Mouse (Mus musculus): ENCODE measurements at regions not wholly inside any gene's neighbourhood (a gene's known extent, or its start where the extent isn't known, plus 50 kb on each side); places are given as distances from the start of the nearest gene placed in this dataset.
A peak's percentile ranks its signal among the peaks of the same experiment; 100 is the strongest.
"Not testable (repeated sequence)": the region's sequence is repeated elsewhere in the genome, so short reads cannot be mapped to it uniquely, and the experiment has no call there.

DNA sequence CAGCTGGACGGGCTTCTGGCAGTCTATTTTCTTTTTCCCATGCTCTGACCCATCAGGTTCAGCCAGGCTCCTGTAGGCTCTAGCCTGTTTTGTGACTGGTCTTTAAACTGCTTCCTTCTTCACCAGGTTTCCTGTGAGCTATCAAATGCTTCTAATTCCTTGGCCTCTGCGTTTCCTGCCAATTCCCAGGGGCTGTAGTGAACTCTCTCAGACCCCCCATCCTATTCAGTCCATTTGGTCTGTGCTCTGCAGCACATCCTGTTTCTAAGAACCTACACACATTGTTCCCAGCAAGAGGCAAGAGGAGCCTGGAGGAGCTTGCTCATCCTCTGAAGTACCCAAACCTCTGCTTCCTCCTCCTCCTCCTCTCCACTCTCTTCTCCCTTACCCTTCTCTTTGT is 209.3 kb downstream of the Ankrd50 start:
- Histone ChIP-seq H3K36me3 (ENCODE audit: control insufficient read depth, insufficient read depth, low read length) (no peaks in the 10 kb centered on the region), H3K4me1 (replicated peaks; ENCODE audit: control insufficient read depth, insufficient read depth, low read length) (no peaks in the 10 kb centered on the region), H3K27me3 (replicated peaks; ENCODE audit: control insufficient read depth, insufficient read depth, low read length) (no peaks in the 10 kb centered on the region), H3K9ac (ENCODE audit: low read depth, low read length) (no peak overlapping the region), H3K4me3 (ENCODE audit: low read depth, low read length) (no peak overlapping the region), H3K4me2 (no peak overlapping the region), H3K27ac (ENCODE audit: low read depth, low read length) (peak overlapping the region; percentile 32; the same call in 1 of the 2 replicates), H3K9me3 (ENCODE audit: control insufficient read depth, low read length) (no peaks in the 10 kb centered on the region)
- DNase-seq (ENCODE audit: low spot score) (no peak), ATAC-seq (replicated peaks; ENCODE audit: low FRiP score) (no peak)
- 43% methylated on average over 2 of the region's 2 CpGs for WGBS

DNA sequence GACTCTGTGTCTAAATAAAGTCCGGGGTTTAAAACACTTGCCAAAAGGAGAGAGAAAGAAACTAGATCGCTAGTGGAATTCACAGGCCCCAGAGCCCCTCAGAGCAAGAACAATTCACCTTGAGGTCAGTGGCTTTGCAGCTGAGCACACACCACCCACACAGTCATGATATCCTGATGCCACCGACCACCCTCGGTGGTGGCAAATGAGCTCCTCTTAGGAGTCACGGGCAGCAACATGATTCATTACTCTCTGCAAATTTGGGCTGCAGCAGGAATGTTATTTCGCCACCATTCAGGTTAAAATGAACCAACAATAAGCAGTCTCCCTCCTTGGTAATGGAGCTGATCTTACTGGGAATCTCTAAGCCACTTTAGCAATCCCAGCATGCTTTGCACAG is 213.9 kb downstream of the Ankrd50 start:
- no peak overlapping the region for H3K4me3 ChIP-seq (ENCODE audit: low read depth, low read length)
- no peaks in the 10 kb centered on the region for H3K4me1 ChIP-seq (replicated peaks; ENCODE audit: control insufficient read depth, insufficient read depth, low read length)
- H3K9me3 ChIP-seq (ENCODE audit: control insufficient read depth, low read length): 0 out of 2 replicates have a peak, but pooled peaks cover 3% of the 10 kb centered on the region
- no peaks in the 10 kb centered on the region for H3K27me3 ChIP-seq (replicated peaks; ENCODE audit: control insufficient read depth, insufficient read depth, low read length)
- 56% methylated on average over 6 of the region's 6 CpGs for WGBS
- no peak for DNase-seq (ENCODE audit: low spot score)
- no peak overlapping the region for H3K27ac ChIP-seq (ENCODE audit: low read depth, low read length)
- H3K9ac ChIP-seq (ENCODE audit: low read depth, low read length): no peak overlapping the region
- H3K4me2 ChIP-seq: no peak overlapping the region
- no peaks in the 10 kb centered on the region for H3K36me3 ChIP-seq (ENCODE audit: control insufficient read depth, insufficient read depth, low read length)
- no peak for ATAC-seq (replicated peaks; ENCODE audit: low FRiP score)

DNA sequence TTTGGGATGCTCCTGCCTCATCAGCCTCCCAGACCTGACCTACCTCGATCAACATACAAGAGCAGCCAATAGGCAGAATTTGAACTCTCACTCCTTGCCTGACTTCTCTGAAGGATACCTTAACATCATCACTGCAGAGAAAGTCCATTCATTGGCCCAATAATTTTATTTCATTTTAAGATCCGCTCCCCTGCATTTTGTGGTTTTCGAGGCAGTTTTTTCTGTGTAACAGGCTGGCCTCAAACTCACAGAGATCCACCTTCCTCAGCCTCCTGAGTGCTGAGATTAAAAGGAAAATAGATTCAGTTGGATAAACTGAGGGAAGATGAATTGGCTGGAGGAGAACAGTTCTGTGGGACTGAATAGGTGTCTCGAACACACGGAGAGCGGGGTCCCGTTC is 216.4 kb downstream of the Ankrd50 start:
- Histone ChIP-seq H3K9me3 (ENCODE audit: control insufficient read depth, low read length) (0 out of 2 replicates have a peak, but pooled peaks cover 3% of the 10 kb centered on the region), H3K4me2 (no peak overlapping the region), H3K36me3 (ENCODE audit: control insufficient read depth, insufficient read depth, low read length) (no peaks in the 10 kb centered on the region), H3K9ac (ENCODE audit: low read depth, low read length) (no peak overlapping the region), H3K4me1 (replicated peaks; ENCODE audit: control insufficient read depth, insufficient read depth, low read length) (no peaks in the 10 kb centered on the region), H3K27me3 (replicated peaks; ENCODE audit: control insufficient read depth, insufficient read depth, low read length) (no peaks in the 10 kb centered on the region), H3K27ac (ENCODE audit: low read depth, low read length) (no peak overlapping the region), H3K4me3 (ENCODE audit: low read depth, low read length) (no peak overlapping the region)
- DNase-seq (ENCODE audit: low spot score) (no peak), ATAC-seq (replicated peaks; ENCODE audit: low FRiP score) (no peak)
- WGBS: 89% methylated on average over 7 of the region's 7 CpGs

DNA sequence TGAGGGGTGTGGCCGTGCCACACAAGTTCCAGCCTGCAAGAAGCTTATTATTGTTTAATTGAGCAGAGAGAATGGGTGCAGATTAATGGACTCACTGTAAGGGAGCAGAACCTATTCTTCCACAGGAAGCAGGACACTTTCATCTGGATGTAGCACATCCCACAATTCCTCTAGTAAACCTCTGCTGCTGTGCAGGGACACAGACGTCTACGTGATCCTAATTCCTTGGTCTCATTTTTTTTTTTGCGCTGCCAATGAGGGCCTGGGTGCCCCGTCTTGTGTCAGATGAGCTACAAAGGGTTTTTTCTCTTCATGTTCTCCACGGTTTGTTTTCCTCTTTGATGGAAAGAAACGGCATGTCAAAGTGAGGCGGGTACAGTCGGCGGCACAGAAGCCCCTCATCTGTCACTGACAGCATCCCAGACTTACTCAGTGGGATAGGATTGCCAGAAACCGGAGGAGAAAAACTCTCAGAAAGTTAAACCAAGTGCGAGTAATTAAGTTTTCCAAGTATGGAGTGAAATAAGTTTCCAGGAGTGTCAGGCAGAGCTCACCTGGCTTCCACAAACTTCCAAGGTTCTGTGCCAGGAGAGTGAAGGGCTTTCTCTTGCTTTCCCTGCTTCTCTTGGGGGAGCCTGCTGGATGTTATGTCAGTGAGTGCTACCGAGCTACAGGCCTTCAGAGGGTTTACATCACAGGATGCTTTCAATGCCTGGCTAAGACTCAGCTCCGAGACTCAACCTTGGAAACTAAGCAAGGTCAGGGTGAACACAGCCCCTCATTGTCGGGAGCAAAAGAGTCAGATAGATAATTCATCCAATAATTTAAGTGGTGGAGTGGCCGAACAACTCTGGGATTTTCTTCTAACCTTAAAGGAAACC is 221.1 kb downstream of the Ankrd50 start:
- no peak overlapping the region for H3K27ac ChIP-seq (ENCODE audit: low read depth, low read length)
- WGBS: 68% methylated on average over 16 of the region's 16 CpGs
- H3K4me1 ChIP-seq (replicated peaks; ENCODE audit: control insufficient read depth, insufficient read depth, low read length): no peaks in the 10 kb centered on the region
- no peaks in the 10 kb centered on the region for H3K27me3 ChIP-seq (replicated peaks; ENCODE audit: control insufficient read depth, insufficient read depth, low read length)
- ATAC-seq (replicated peaks; ENCODE audit: low FRiP score) (no peak), DNase-seq (ENCODE audit: low spot score) (no peak)
- no peak overlapping the region for H3K4me3 ChIP-seq (ENCODE audit: low read depth, low read length)
- H3K4me2 ChIP-seq: no peak overlapping the region
- H3K36me3 ChIP-seq (ENCODE audit: control insufficient read depth, insufficient read depth, low read length): no peaks in the 10 kb centered on the region
- H3K9ac ChIP-seq (ENCODE audit: low read depth, low read length): no peak overlapping the region
- H3K9me3 ChIP-seq (ENCODE audit: control insufficient read depth, low read length): 0 out of 2 replicates have a peak, but pooled peaks cover 3% of the 10 kb centered on the region

DNA sequence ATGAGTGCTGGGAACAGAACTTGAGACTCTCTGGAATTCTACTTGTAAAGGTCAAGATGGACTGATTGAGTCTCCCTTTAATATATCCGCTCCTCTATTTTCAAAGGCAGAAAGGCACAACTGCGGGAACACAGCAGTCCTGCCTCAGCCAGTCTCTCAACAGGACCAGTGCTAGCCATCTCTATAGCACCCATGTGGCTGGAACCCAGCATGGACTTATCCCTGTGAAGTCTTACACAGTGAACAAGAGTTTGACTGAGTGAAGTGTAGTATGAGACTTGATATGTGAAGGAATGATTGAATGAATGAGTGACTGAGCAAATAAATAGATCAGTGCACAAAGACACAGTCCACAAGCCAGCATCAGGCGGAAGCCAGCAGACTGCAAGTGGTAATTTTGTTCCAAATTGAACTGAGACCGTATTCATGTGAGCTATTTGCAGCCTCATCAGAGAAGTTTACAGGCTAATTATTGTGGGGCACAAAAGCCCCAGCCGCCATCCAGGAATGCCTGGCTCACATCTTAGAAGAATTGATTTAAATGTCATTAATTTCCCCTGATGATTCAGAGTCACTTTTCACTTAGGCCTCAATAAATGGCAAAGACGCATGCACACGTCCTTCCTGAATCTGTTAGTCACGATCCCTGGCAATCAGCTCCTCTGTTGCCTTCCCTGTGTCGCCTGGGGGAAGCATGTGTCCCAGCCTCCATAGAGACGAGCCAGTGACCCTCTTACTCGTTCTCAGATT is 223.1 kb downstream of the Ankrd50 start:
- H3K27me3 ChIP-seq (replicated peaks; ENCODE audit: control insufficient read depth, insufficient read depth, low read length): no peaks in the 10 kb centered on the region
- no peak overlapping the region for H3K9ac ChIP-seq (ENCODE audit: low read depth, low read length)
- no peak overlapping the region for H3K27ac ChIP-seq (ENCODE audit: low read depth, low read length)
- H3K36me3 ChIP-seq (ENCODE audit: control insufficient read depth, insufficient read depth, low read length): no peaks in the 10 kb centered on the region
- peaks cover 12% of the 10 kb centered on the region; the same call in 1 of the 2 replicates for H3K4me1 ChIP-seq (replicated peaks; ENCODE audit: control insufficient read depth, insufficient read depth, low read length)
- no peak overlapping the region for H3K4me3 ChIP-seq (ENCODE audit: low read depth, low read length)
- 78% methylated on average over 11 of the region's 11 CpGs for WGBS
- 0 out of 2 replicates have a peak, but pooled peaks cover 3% of the 10 kb centered on the region for H3K9me3 ChIP-seq (ENCODE audit: control insufficient read depth, low read length)
- DNase-seq (ENCODE audit: low spot score): no peak
- H3K4me2 ChIP-seq: no peak overlapping the region
- ATAC-seq (replicated peaks; ENCODE audit: low FRiP score): no peak

DNA sequence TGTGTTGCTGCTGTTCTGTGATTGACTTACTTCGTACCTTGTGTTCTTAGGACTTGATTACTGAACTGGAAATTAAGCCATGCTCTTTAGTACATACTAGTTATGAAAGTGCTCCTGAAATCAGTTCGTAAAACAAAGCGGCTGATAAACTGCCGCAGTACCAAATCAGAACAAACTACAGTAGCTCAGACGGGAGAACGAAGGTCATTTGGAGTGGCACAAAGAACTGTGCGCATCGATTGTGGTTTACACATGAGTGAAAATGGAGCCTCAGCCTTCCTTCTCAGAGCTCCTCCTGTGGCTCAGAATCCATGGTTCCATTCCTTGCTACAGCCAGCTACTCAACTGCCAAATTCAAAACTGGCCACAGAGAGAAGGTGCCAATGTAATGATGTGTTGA is 225.4 kb downstream of the Ankrd50 start:
- H3K27ac ChIP-seq (ENCODE audit: low read depth, low read length); H3K9me3 ChIP-seq (ENCODE audit: control insufficient read depth, low read length); H3K9ac ChIP-seq (ENCODE audit: low read depth, low read length); ATAC-seq (replicated peaks; ENCODE audit: low FRiP score); H3K27me3 ChIP-seq (replicated peaks; ENCODE audit: control insufficient read depth, insufficient read depth, low read length); H3K36me3 ChIP-seq (ENCODE audit: control insufficient read depth, insufficient read depth, low read length); DNase-seq (ENCODE audit: low spot score); H3K4me2 ChIP-seq; H3K4me3 ChIP-seq (ENCODE audit: low read depth, low read length): not testable (repeated sequence)
- 93% methylated on average over 8 of the region's 8 CpGs for WGBS
- peaks cover 12% of the 10 kb centered on the region; the same call in 1 of the 2 replicates for H3K4me1 ChIP-seq (replicated peaks; ENCODE audit: control insufficient read depth, insufficient read depth, low read length)

DNA sequence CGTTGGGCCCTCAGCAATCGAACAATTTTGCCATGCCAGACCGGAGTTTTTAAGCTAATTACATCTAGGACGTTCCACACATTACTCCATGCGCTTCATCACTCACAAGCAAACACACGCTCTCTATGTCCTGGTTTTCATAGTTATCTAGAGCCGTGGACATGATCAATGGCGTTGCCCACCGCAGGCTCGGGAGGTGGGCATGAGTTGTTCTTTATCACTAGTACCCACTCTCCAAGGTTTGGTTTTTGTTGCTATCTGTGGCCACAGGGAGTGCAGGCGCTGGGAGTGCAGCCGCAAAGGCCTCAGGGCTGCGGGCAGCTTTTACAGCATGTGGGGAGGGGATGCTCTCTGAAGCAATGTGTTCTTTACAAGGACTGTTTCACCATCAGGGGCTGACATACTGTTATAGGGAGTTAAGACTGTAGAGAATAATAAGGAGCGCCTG is 226.8 kb downstream of the Ankrd50 start:
- Histone ChIP-seq H3K9ac (ENCODE audit: low read depth, low read length) (no peak overlapping the region), H3K4me3 (ENCODE audit: low read depth, low read length) (no peak overlapping the region), H3K4me1 (replicated peaks; ENCODE audit: control insufficient read depth, insufficient read depth, low read length) (peaks cover 12% of the 10 kb centered on the region; the same call in 1 of the 2 replicates), H3K36me3 (ENCODE audit: control insufficient read depth, insufficient read depth, low read length) (no peaks in the 10 kb centered on the region), H3K9me3 (ENCODE audit: control insufficient read depth, low read length) (no peaks in the 10 kb centered on the region), H3K4me2 (peak overlapping the region; percentile 16), H3K27ac (ENCODE audit: low read depth, low read length) (no peak overlapping the region), H3K27me3 (replicated peaks; ENCODE audit: control insufficient read depth, insufficient read depth, low read length) (no peaks in the 10 kb centered on the region)
- ATAC-seq (replicated peaks; ENCODE audit: low FRiP score) (0 out of 2 replicates have a peak, but pooled peaks have one; percentile 39), DNase-seq (ENCODE audit: low spot score) (peak; percentile 48)
- WGBS: 31% methylated on average over 14 of the region's 14 CpGs

DNA sequence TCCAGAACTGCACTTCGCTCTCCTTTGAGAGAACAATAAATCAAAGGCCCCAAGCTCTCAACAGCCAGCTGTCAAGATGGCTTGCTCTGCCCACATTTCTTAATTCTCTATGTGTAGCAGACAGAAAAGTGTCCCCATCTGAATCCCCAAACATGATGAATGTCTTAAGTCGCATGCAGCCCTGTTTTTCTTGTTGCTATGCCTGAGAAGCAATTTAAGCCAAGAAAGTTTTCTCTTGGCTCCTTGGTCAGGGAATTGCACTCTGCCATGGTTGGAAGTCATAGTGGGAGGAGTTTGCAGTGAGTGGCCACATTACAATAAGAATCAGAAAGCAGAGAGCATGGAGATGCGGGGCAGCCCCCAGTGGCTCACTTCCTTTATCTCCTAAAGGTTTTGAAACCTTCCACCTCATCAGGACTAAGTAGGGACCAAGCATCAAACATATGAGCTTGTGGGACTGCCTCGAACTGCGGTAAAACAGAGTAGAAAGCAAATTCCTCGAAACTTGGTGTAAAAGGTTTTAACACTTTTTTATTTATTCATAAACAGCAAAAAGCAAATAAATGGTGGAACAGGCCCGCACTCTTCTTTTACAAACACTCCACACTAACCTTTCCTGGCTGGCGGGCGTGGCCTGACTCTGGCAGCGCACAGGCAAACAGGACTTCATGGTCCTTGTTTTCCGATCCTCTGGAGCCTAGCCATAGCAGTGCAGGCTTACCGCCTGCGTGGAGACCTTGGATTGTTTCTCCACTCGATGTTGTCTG is 227.4 kb downstream of the Ankrd50 start:
- Histone ChIP-seq H3K27ac (ENCODE audit: low read depth, low read length) (no peak overlapping the region), H3K4me1 (replicated peaks; ENCODE audit: control insufficient read depth, insufficient read depth, low read length) (peaks cover 12% of the 10 kb centered on the region; the same call in 1 of the 2 replicates), H3K9me3 (ENCODE audit: control insufficient read depth, low read length) (no peaks in the 10 kb centered on the region), H3K36me3 (ENCODE audit: control insufficient read depth, insufficient read depth, low read length) (no peaks in the 10 kb centered on the region), H3K27me3 (replicated peaks; ENCODE audit: control insufficient read depth, insufficient read depth, low read length) (no peaks in the 10 kb centered on the region), H3K4me3 (ENCODE audit: low read depth, low read length) (no peak overlapping the region), H3K9ac (ENCODE audit: low read depth, low read length) (no peak overlapping the region), H3K4me2 (peak overlapping the region; percentile 16; the same call in 1 of the 2 replicates)
- DNase-seq (ENCODE audit: low spot score): no peak
- no peak for ATAC-seq (replicated peaks; ENCODE audit: low FRiP score)
- 53% methylated on average over 14 of the region's 14 CpGs for WGBS

Data from liver, embryonic 11.5 days (tissue).